7 mouse cellular contexts compared by ENCODE assay signal in the genomic region with DNA sequence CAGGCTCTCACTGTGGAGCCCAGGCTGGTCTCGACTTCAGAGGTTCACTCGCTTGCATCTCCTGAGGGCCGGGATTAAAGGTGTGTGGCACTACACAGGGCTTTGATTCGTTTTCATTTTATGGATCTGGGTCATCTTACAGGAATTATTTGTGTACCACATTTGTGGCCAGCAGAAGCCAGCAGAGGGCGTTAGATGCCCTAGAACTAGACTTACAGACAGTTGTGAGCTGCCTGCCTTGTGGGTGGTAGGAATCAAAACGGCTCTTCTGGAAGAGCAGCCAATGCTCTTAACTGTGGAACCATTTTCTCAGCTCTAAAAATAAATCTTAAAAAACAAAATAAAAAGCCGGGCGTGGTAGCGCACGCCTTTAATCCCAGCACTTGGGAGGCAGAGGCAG. TPM values are rescaled to one million over a fixed set of nuclear protein-coding genes. Genes with fewer than 3 reads are reported as not detected.
A peak's percentile ranks its signal among the peaks of the same experiment; 100 is the strongest.
DNase-seq lines count a peak whose midpoint lies in the region; ATAC-seq and TF ChIP-seq lines count a peak whose summit lies in the region.

No protein-coding gene starts in this region.

- no peak overlapping the region for H3K4me3 ChIP-seq in kidney, postnatal 0 days (replicated peaks; ENCODE audit: low read depth, low read length)
- no peak overlapping the region for H3K4me3 ChIP-seq in midbrain, postnatal 0 days (ENCODE audit: low read depth, low read length)
- no peak overlapping the region for H3K4me3 ChIP-seq in heart, embryonic 12.5 days

- no peaks in the 10 kb centered on the region for H3K9me3 ChIP-seq in kidney, postnatal 0 days (replicated peaks; ENCODE audit: low read length)
- H3K9me3 ChIP-seq in midbrain, postnatal 0 days (ENCODE audit: low read length), result no peaks in the 10 kb centered on the region
- no peaks in the 10 kb centered on the region for H3K9me3 ChIP-seq in heart, embryonic 12.5 days (replicated peaks)

- 42% methylated on average over 10 of the region's 10 CpGs for WGBS in kidney, postnatal 0 days
- 45% methylated on average over 10 of the region's 10 CpGs for WGBS in midbrain, postnatal 0 days
- 37% methylated on average over 10 of the region's 10 CpGs for WGBS in heart, embryonic 12.5 days

- TF ChIP-seq CTCF in kidney, postnatal 0 days (IDR thresholded peaks at IDR 0.05; ENCODE audit: low read depth), result peak; percentile 58
- TF ChIP-seq CTCF in midbrain, postnatal 0 days (IDR thresholded peaks at IDR 0.05), result peak; percentile 69

- H3K4me2 ChIP-seq in kidney, postnatal 0 days (ENCODE audit: low read length), result no peak overlapping the region
- H3K4me2 ChIP-seq in midbrain, postnatal 0 days (ENCODE audit: low read depth, low read length, poor library complexity, severe bottlenecking), result no peak overlapping the region
- H3K4me2 ChIP-seq in heart, embryonic 12.5 days, result no peak overlapping the region

- DNase-seq in thymus, postnatal 4 days, result peak; percentile 35
- no peak for DNase-seq in thymus, adult 18-20 months
- DNase-seq in cerebellum, adult 18-20 months, result peak; percentile 75 to 79
- DNase-seq in kidney, postnatal 0 days (ENCODE audit: low spot score), result peak; percentile 43
- DNase-seq in midbrain, postnatal 0 days (ENCODE audit: low spot score), result peak; percentile 74
- no peak for DNase-seq in spleen, adult 12 weeks (ENCODE audit: low spot score)

- H3K27ac ChIP-seq in kidney, postnatal 0 days, result no peak overlapping the region
- no peak overlapping the region for H3K27ac ChIP-seq in midbrain, postnatal 0 days (ENCODE audit: low read depth, low read length)
- H3K27ac ChIP-seq in heart, embryonic 12.5 days (ENCODE audit: poor library complexity, severe bottlenecking), result no peak overlapping the region

- no peaks in the 10 kb centered on the region for H3K36me3 ChIP-seq in kidney, postnatal 0 days (ENCODE audit: insufficient read depth, low read length)
- H3K36me3 ChIP-seq in midbrain, postnatal 0 days (ENCODE audit: insufficient read depth, low read length), result no peaks in the 10 kb centered on the region
- no peaks in the 10 kb centered on the region for H3K36me3 ChIP-seq in heart, embryonic 12.5 days

- no peaks in the 10 kb centered on the region for H3K27me3 ChIP-seq in kidney, postnatal 0 days (ENCODE audit: insufficient read depth, low read length)
- H3K27me3 ChIP-seq in midbrain, postnatal 0 days (ENCODE audit: insufficient read depth, low read length), result no peaks in the 10 kb centered on the region
- H3K27me3 ChIP-seq in heart, embryonic 12.5 days (replicated peaks), result peaks cover 27% of the 10 kb centered on the region; the same call in 1 of the 2 replicates

- H3K9ac ChIP-seq in kidney, postnatal 0 days (ENCODE audit: low read depth, low read length), result no peak overlapping the region
- H3K9ac ChIP-seq in midbrain, postnatal 0 days (replicated peaks; ENCODE audit: low read length, poor library complexity, severe bottlenecking), result no peak overlapping the region
- H3K9ac ChIP-seq in heart, embryonic 12.5 days, result no peak overlapping the region

- no peaks in the 10 kb centered on the region for H3K4me1 ChIP-seq in kidney, postnatal 0 days (replicated peaks; ENCODE audit: insufficient read depth, low read length)
- H3K4me1 ChIP-seq in midbrain, postnatal 0 days (ENCODE audit: insufficient read depth, low read length), result no peaks in the 10 kb centered on the region
- no peaks in the 10 kb centered on the region for H3K4me1 ChIP-seq in heart, embryonic 12.5 days (replicated peaks)

- ATAC-seq in kidney, postnatal 0 days (replicated peaks; ENCODE audit: low FRiP score, low read depth), result no peak
- no peak for ATAC-seq in midbrain, postnatal 0 days (ENCODE audit: low FRiP score)
- ATAC-seq in heart, embryonic 12.5 days (ENCODE audit: insufficient number of reproducible peaks, low FRiP score), result no peak

RNA-seq across cellular contexts. Expression of a gene that starts 18.8 kb away (rescaled TPM):
- polyA plus RNA-seq in kidney, postnatal 0 days (2015; fragmentation: Nextera tagmentation; extraction: Ambion mirVana), result 65.1 and 66.9 TPM in 2 replicates
- total RNA-seq in midbrain, postnatal 0 days (2014; rRNA removed), result 74.9 and 85.1 TPM in 2 replicates
- 43.3 and 46.7 TPM in 2 replicates for polyA plus RNA-seq in midbrain, postnatal 0 days (2015; fragmentation: Nextera tagmentation; extraction: Ambion mirVana)
- polyA plus RNA-seq in heart, embryonic 12.5 days (2016; fragmentation: Nextera tagmentation; extraction: Ambion mirVana), result 36.5 and 38.3 TPM in 2 replicates

RNA-seq across cellular contexts. Expression of a gene that starts 28.8 kb away (rescaled TPM):
- 6.6 and 8.4 TPM in 2 replicates for polyA plus RNA-seq in kidney, postnatal 0 days (2015; fragmentation: Nextera tagmentation; extraction: Ambion mirVana)
- total RNA-seq in midbrain, postnatal 0 days (2014; rRNA removed), result 164 TPM in 2 replicates
- 15.4 and 17.1 TPM in 2 replicates for polyA plus RNA-seq in midbrain, postnatal 0 days (2015; fragmentation: Nextera tagmentation; extraction: Ambion mirVana)
- 7.6 and 8.0 TPM in 2 replicates for polyA plus RNA-seq in heart, embryonic 12.5 days (2016; fragmentation: Nextera tagmentation; extraction: Ambion mirVana)

RNA-seq across cellular contexts. Expression of a gene that starts 54.2 kb away (rescaled TPM):
- polyA plus RNA-seq in kidney, postnatal 0 days (2015; fragmentation: Nextera tagmentation; extraction: Ambion mirVana), result 2.5 and 3.2 TPM in 2 replicates
- total RNA-seq in midbrain, postnatal 0 days (2014; rRNA removed), result 0.99 and 3.0 TPM in 2 replicates
- polyA plus RNA-seq in midbrain, postnatal 0 days (2015; fragmentation: Nextera tagmentation; extraction: Ambion mirVana), result 5.9 and 6.4 TPM in 2 replicates
- 1.2 and 2.0 TPM in 2 replicates for polyA plus RNA-seq in heart, embryonic 12.5 days (2016; fragmentation: Nextera tagmentation; extraction: Ambion mirVana)

Comparison
In these comparisons a context has a peak if more than half of its experiments do, and no peak if none do; other contexts are left out.
1. DNase-seq: peak in thymus, postnatal 4 days (single experiment), cerebellum, adult 18-20 months (2 of 2), kidney, postnatal 0 days (single experiment) and midbrain, postnatal 0 days (single experiment); none in thymus, adult 18-20 months (0 of 2) and spleen, adult 12 weeks (single experiment).